Mouse (Mus musculus): ENCODE results near the gene Oma1. TPM values are rescaled to one million over a fixed set of nuclear protein-coding genes. Genes with fewer than 3 reads are reported as not detected.

Oma1 gene
- polyA plus RNA-seq, 1 experiment from 2014 or later: 21.2 TPM

Other genes with a start within 250 kb of the Oma1 start
- gene Mier1, start 199.4 kb upstream of the Oma1 start, polyA plus RNA-seq (2015; fragmentation: Nextera tagmentation; extraction: Ambion mirVana): 44.7 and 49.3 TPM in 2 replicates
- gene Wdr78, start 199.3 kb upstream of the Oma1 start, polyA plus RNA-seq (2015; fragmentation: Nextera tagmentation; extraction: Ambion mirVana): 2.1 and 2.3 TPM in 2 replicates
- 11.3 and 11.5 TPM in 2 replicates for gene Slc35d1, start 98.6 kb upstream of the Oma1 start, polyA plus RNA-seq (2015; fragmentation: Nextera tagmentation; extraction: Ambion mirVana)
- gene 4921539E11Rik, start 22.9 kb upstream of the Oma1 start, polyA plus RNA-seq (2015; fragmentation: Nextera tagmentation; extraction: Ambion mirVana): not detected in 2 replicates

All from stomach, embryonic 15.5 days (tissue).